Mouse (Mus musculus) liver, embryonic 16.5 days (tissue): ENCODE measurements around the gene Eml6. TPM values are rescaled to one million over a fixed set of nuclear protein-coding genes. Genes with fewer than 3 reads are reported as not detected.

Source experiments
- ATAC-seq: fragments of 200-750 bp; cut with Nextera tagmentation; 2 replicates; pipeline ENCODE4 v1.8.0; 2017; ENCODE audit warnings: low read depth, mild to moderate bottlenecking, moderate number of reproducible peaks, moderate library complexity
- H3K27ac ChIP-seq: fragments of 300-500 bp; sonication (generic); 2 replicates; pipeline ENCODE4 v1.5.1; 2014; ENCODE audit warnings: mild to moderate bottlenecking, low read length
- H3K27me3 ChIP-seq: fragments of 300-500 bp; sonication (generic); 2 replicates; pipeline ENCODE4 v1.6.1; 2014; ENCODE audit warnings: low read depth, low read length, mixed read lengths; ENCODE audit not compliant: control insufficient read depth, insufficient read depth
- H3K36me3 ChIP-seq: fragments of 300-500 bp; sonication (generic); 2 replicates; pipeline ENCODE4 v1.6.1; 2014; ENCODE audit warnings: mild to moderate bottlenecking; ENCODE audit not compliant: control insufficient read depth, insufficient read depth
- H3K4me1 ChIP-seq: fragments of 300-500 bp; sonication (generic); 2 replicates; pipeline ENCODE4 v1.6.1; 2014; ENCODE audit warnings: low read depth, low read length, mixed read lengths; ENCODE audit not compliant: control insufficient read depth
- H3K4me2 ChIP-seq: fragments of 300-500 bp; sonication (generic); 2 replicates; pipeline ENCODE4 v1.6.1; 2014; ENCODE audit warnings: low read depth, low read length, mixed read lengths
- H3K4me3 ChIP-seq: fragments of 300-500 bp; sonication (generic); 2 replicates; pipeline ENCODE4 v1.5.1; 2014; ENCODE audit warnings: low read depth, mild to moderate bottlenecking, low read length
- H3K9ac ChIP-seq: fragments of 300-500 bp; sonication (generic); 2 replicates; pipeline ENCODE4 v1.6.1; 2014; ENCODE audit warnings: low read depth, low read length
- H3K9me3 ChIP-seq: fragments of 300-500 bp; sonication (generic); replicated peaks from 2 replicates; pipeline ENCODE4 v1.6.1; 2016; ENCODE audit warnings: low read length; ENCODE audit not compliant: control insufficient read depth
- WGBS: fragments of 180-500 bp; shearing (Covaris S2); extraction: QIAGEN DNeasy Blood & Tissue Kit; methylation state at CpG from one replicate; pipeline ENCODE4 v1.1.7; 2014; ENCODE audit not compliant: insufficient replicate concordance; 5-methylcytosine and 5-hydroxymethylcytosine counted together
- polyA plus RNA-seq: library from polyadenylated mRNA; unstranded; fragments of >200 nt; fragmentation: Nextera tagmentation; extraction: Ambion mirVana; gene quantifications from 2 replicates; pipeline ENCODE4 v1.2.1, GENCODE M21; 2015

Eml6 gene
- polyA plus RNA-seq, 1 experiment from 2014 or later: 0.27 TPM

- no peak overlapping the region for H3K4me3 ChIP-seq
- no peaks in the 10 kb centered on the region for H3K4me1 ChIP-seq
- H3K9me3 ChIP-seq: no peaks in the 10 kb centered on the region
- H3K4me2 ChIP-seq: no peak overlapping the region
- 81% methylated on average over 5 of the region's 5 CpGs for WGBS
- no peaks in the 10 kb centered on the region for H3K27me3 ChIP-seq
- no peaks in the 10 kb centered on the region; the same call in 1 of the 2 replicates for H3K36me3 ChIP-seq
- no peak overlapping the region for H3K27ac ChIP-seq
- no peak overlapping the region for H3K9ac ChIP-seq
- no peak for ATAC-seq
These were observed 280.9 kb downstream of the Eml6 start for GRCm38 (mm10) chr11:29744760-29745430.

DNA sequence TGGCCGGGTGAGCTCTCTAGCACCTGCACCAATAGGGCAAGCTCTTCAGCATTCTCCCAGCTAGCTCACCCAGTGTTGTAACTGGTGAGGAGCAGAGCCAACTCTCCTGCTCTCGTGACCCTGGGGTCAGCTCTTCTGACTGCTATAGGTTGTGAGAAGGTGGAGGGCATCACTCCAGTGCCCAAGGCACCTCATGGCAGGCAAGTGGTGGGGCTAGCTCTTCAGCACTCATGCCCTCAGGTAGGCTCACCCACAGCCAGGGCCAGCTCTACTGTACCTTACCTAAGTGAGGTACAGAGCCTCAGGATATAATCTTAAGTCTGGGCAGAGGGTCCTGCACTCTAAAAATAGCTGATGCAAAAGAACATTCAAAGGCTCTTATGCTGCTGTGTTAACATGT lies 286.1 kb downstream of the Eml6 start:
- H3K36me3 ChIP-seq: no peaks in the 10 kb centered on the region
- no peak overlapping the region for H3K27ac ChIP-seq
- H3K9ac ChIP-seq: no peak overlapping the region
- no peak overlapping the region for H3K4me2 ChIP-seq
- 75% methylated on average over 2 of the region's 2 CpGs for WGBS
- no peaks in the 10 kb centered on the region for H3K9me3 ChIP-seq
- no peak for ATAC-seq
- no peak overlapping the region for H3K4me3 ChIP-seq
- no peaks in the 10 kb centered on the region for H3K27me3 ChIP-seq
- no peaks in the 10 kb centered on the region for H3K4me1 ChIP-seq

DNA sequence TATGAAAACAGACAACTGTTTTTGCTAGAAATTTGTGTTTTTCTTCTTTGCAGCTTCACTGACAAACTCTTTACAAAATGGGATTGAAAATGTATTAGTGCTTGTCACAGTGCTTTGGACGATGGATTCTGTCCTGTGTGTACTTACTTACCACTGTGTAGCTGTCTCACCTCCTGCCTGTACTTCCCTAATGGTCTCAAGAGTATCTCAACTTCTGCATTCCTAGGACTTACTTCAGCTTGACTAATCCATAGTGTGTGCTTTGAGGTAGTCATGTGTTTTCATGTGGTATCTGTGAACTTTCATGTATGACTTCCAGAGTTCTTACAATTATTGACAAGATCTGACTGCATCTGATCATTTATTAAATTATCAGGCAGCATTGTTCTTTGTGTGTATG lies 297.9 kb downstream of the Eml6 start:
- Histone ChIP-seq H3K4me2 (no peak overlapping the region), H3K4me1 (no peaks in the 10 kb centered on the region), H3K4me3 (no peak overlapping the region), H3K9me3 (no peaks in the 10 kb centered on the region), H3K36me3 (no peaks in the 10 kb centered on the region), H3K9ac (no peak overlapping the region), H3K27me3 (no peaks in the 10 kb centered on the region), H3K27ac (no peak overlapping the region)
- WGBS: 41% methylated on average over 1 of the region's 1 CpGs
- ATAC-seq: no peak

GRCm38 (mm10) chr11:29725610-29726009 lies 300.2 kb downstream of the Eml6 start:
- ATAC-seq: no peak
- H3K4me2 ChIP-seq: no peak overlapping the region
- H3K4me3 ChIP-seq: no peak overlapping the region
- 59% methylated on average over 1 of the region's 1 CpGs for WGBS
- H3K9ac ChIP-seq: no peak overlapping the region
- H3K36me3 ChIP-seq: no peaks in the 10 kb centered on the region
- no peaks in the 10 kb centered on the region for H3K27me3 ChIP-seq
- H3K9me3 ChIP-seq: no peaks in the 10 kb centered on the region
- H3K27ac ChIP-seq: no peak overlapping the region
- H3K4me1 ChIP-seq: no peaks in the 10 kb centered on the region

DNA sequence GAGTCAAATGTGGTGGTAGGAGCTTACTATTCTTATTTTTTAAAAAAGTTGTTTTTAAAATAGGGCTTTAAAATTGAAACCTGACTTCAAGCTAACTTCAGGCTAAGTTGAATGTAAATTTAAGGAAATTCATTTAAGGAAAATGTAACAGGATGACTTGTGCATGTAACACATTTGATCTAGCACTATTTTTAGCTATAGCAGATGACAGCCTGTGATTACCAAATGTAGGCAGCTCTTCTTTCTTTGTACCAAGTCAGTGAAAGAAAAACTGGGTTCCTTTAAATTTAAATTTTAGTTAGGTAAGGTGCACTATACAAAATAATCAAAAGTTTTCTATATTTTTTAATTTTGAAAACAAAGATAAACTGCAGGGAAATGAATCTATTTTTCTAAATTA lies 300.7 kb downstream of the Eml6 start:
- Histone ChIP-seq H3K36me3 (no peaks in the 10 kb centered on the region), H3K9me3 (no peaks in the 10 kb centered on the region), H3K9ac (no peak overlapping the region), H3K27ac (no peak overlapping the region), H3K27me3 (no peaks in the 10 kb centered on the region), H3K4me1 (no peaks in the 10 kb centered on the region), H3K4me3 (no peak overlapping the region), H3K4me2 (no peak overlapping the region)
- no peak for ATAC-seq

GRCm38 (mm10) chr11:29724213-29724612 lies 301.6 kb downstream of the Eml6 start:
- Histone ChIP-seq H3K27ac (no peak overlapping the region), H3K4me2 (no peak overlapping the region), H3K9me3 (no peaks in the 10 kb centered on the region), H3K27me3 (no peaks in the 10 kb centered on the region), H3K9ac (no peak overlapping the region), H3K4me3 (no peak overlapping the region), H3K4me1 (no peaks in the 10 kb centered on the region), H3K36me3 (no peaks in the 10 kb centered on the region)
- 89% methylated on average over 2 of the region's 2 CpGs for WGBS
- no peak for ATAC-seq

DNA sequence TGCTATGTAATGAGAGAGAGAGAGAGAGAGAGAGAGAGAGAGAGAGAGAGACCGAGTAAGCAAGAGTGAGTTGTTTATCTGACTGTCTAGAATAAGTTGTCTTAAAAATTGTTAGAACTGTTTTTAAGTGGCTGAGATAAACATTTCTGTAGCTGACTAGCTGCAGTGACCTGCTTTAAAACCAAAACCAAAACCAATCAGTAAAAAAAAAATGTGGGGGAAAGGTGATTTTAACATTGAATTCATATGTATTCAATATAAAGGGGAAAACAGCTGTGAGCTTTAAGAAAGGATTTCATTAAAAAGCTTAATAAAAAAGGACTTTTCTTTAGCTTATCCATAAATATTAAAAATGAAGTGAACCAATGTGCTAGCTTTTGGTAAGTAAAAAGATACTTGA lies 306.2 kb downstream of the Eml6 start:
- Histone ChIP-seq H3K27me3 (no peaks in the 10 kb centered on the region), H3K9ac (no peak overlapping the region), H3K4me2 (no peak overlapping the region), H3K9me3 (no peaks in the 10 kb centered on the region), H3K27ac (no peak overlapping the region), H3K4me1 (no peaks in the 10 kb centered on the region), H3K36me3 (no peaks in the 10 kb centered on the region), H3K4me3 (no peak overlapping the region)
- no peak for ATAC-seq
- 70% methylated on average over 1 of the region's 1 CpGs for WGBS

DNA sequence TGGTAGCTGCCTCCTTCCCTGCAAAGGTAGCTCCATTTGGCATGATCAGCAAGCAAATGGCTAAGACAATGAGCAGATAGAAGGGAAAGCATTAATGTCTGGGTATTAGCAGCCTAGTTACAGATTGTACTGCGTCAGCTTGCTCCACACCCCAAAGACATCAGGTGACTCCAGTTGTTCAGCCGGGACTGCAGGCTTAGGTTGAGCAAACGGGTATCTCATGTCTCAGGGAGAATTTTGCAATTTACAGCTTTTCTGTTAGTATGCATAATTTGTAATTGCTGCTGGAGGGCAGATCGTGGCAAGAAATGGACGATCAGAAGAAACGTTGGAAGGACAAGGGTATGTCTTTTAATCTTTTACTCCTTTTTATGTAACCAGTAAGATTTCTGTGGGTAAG lies 307.3 kb downstream of the Eml6 start:
- Histone ChIP-seq H3K4me1 (no peaks in the 10 kb centered on the region), H3K4me3 (no peak overlapping the region), H3K4me2 (no peak overlapping the region), H3K9me3 (no peaks in the 10 kb centered on the region), H3K27ac (no peak overlapping the region), H3K27me3 (no peaks in the 10 kb centered on the region), H3K36me3 (no peaks in the 10 kb centered on the region), H3K9ac (no peak overlapping the region)
- 56% methylated on average over 6 of the region's 6 CpGs for WGBS
- 0 out of 2 replicates have a peak, but pooled peaks have one; percentile 32 for ATAC-seq

DNA sequence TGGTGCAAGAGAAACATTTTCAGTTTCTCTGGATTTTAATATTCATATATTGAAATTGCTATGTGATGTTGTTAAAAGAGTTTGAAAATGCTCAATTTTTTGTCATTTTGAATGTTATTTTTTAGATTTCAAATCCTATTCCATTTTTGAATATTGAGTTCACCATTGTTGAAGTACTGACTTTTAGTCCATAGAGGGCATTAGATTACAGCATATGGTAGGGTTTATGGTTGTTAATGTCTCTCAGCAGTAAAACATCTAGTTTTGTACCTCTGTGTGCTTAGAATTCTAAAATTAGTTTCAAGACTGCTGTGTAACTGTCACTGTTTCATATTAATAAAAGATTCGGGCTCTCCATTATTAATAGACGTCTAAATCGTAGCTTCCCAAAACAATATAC lies 310.3 kb downstream of the Eml6 start:
- Histone ChIP-seq H3K4me2 (no peak overlapping the region), H3K36me3 (no peaks in the 10 kb centered on the region), H3K4me1 (no peaks in the 10 kb centered on the region), H3K27ac (no peak overlapping the region), H3K9ac (no peak overlapping the region), H3K27me3 (no peaks in the 10 kb centered on the region), H3K4me3 (no peak overlapping the region), H3K9me3 (no peaks in the 10 kb centered on the region)
- ATAC-seq: no peak
- WGBS: 85% methylated on average over 3 of the region's 3 CpGs
